Mouse (Mus musculus) heart, postnatal 4 days (tissue): ENCODE measurements around the gene Impdh1. TPM values are rescaled to one million over a fixed set of nuclear protein-coding genes. Genes with fewer than 3 reads are reported as not detected.
"Not testable (repeated sequence)": the region's sequence is repeated elsewhere in the genome, so short reads cannot be mapped to it uniquely, and the experiment has no call there.

Source experiments
- DNase-seq: peaks from one replicate; pipeline ENCODE4 v3.0.0; 2021
- microRNA-seq, 2 experiments: library from miRNA; unstranded; fragments of <30 nt; microRNA quantifications; one replicate each; pipeline ENCODE4 v1.2.0; 2021 to 2022
- total RNA-seq, 2 experiments: library from RNA; stranded (reverse); gene quantifications; 2 replicates each; pipeline ENCODE4 v1.2.3; 2021

Impdh1 gene
- total RNA-seq, 2 experiments from 2014 or later, result 29.5 to 30.6 TPM

GRCm38 (mm10) chr6:29178888-29179658 is 37.1 kb downstream of the Impdh1 start, which contains the start of gene Prrt4:
Gene Prrt4 (minus strand): TSS chr6:29179584.
- peak; percentile 71 for DNase-seq

GRCm38 (mm10) chr6:29177901-29178879 is 38.0 kb downstream of the Impdh1 start:
- DNase-seq, result no peak

GRCm38 (mm10) chr6:29175113-29175512 is 41.1 kb downstream of the Impdh1 start:
- DNase-seq, result no peak

GRCm38 (mm10) chr6:29174368-29174767 is 41.8 kb downstream of the Impdh1 start:
- DNase-seq, result no peak

GRCm38 (mm10) chr6:29170952-29171388 is 45.2 kb downstream of the Impdh1 start:
- DNase-seq, result peak; percentile 88

- peak; percentile 28 for DNase-seq
These were observed 45.9 kb downstream of the Impdh1 start for GRCm38 (mm10) chr6:29170063-29170921.

GRCm38 (mm10) chr6:29169675-29170062 is 46.5 kb downstream of the Impdh1 start:
- no peak for DNase-seq

- no peak for DNase-seq
These were observed 47.3 kb downstream of the Impdh1 start for GRCm38 (mm10) chr6:29168871-29169270.

- peak; percentile 56 for DNase-seq
These were observed 50.0 kb downstream of the Impdh1 start for GRCm38 (mm10) chr6:29166196-29166595.

GRCm38 (mm10) chr6:29164314-29165244 is 51.6 kb downstream of the Impdh1 start, which contains the start of gene Rbm28:
Gene Rbm28 (minus strand): TSS chr6:29165006.
- DNase-seq, result peak; percentile 91

- DNase-seq, result not testable (repeated sequence)
These were observed 54.9 kb downstream of the Impdh1 start for GRCm38 (mm10) chr6:29161291-29161690.

GRCm38 (mm10) chr6:29160786-29161185 is 55.4 kb downstream of the Impdh1 start:
- no peak for DNase-seq

GRCm38 (mm10) chr6:29156326-29156725 is 59.8 kb downstream of the Impdh1 start:
- DNase-seq, result no peak

Small RNA genes lying within 50 kb of the gene (microRNA-seq; reads per million reads assigned to microRNA genes)
- 0 reads per million in 2 experiments for gene Gm24303

Other genes with a start within 250 kb of the Impdh1 start
- under 1 TPM in 1 of 2 experiments, not detected in 1; 0.29 TPM for gene Lep, start 156.1 kb downstream of the Impdh1 start, total RNA-seq
- gene Rbm28, start 51.4 kb downstream of the Impdh1 start, total RNA-seq, result 10 to 100 TPM; 30.3 to 32.5 TPM
- gene Prrt4, start 36.8 kb downstream of the Impdh1 start, total RNA-seq, result 1 to 10 TPM; 7.3 to 7.7 TPM
- gene Hilpda, start 56.1 kb upstream of the Impdh1 start, total RNA-seq, result 1 to 10 TPM; 9.0 to 9.6 TPM
- gene Fam71f2, start 63.2 kb upstream of the Impdh1 start, total RNA-seq, result under 1 TPM in 1 of 2 experiments, not detected in 1; 0.32 TPM
- not detected for gene Fam71f1, start 102.8 kb upstream of the Impdh1 start, total RNA-seq
- 100 to 1,000 TPM; 352 to 357 TPM for gene Calu, start 131.7 kb upstream of the Impdh1 start, total RNA-seq
- gene Opn1sw, start 172.1 kb upstream of the Impdh1 start, total RNA-seq, result not detected
- 10 to 100 TPM; 10.6 to 15.8 TPM for gene Ccdc136, start 179.9 kb upstream of the Impdh1 start, total RNA-seq
- 100 to 1,000 TPM; 303 to 309 TPM for gene Flnc, start 216.9 kb upstream of the Impdh1 start, total RNA-seq